Mouse (Mus musculus) c-Kit-positive CD71-negative TER-119-negative erythroid progenitor cells, embryonic 14.5 days (primary cell): Measurements from ENCODE around the gene A2ml1.
"Not testable (repeated sequence)": the region's sequence is repeated elsewhere in the genome, so short reads cannot be mapped to it uniquely, and the experiment has no call there.

Experiments
- DNase-seq: peaks from one replicate; pipeline ENCODE4 v3.0.0-alpha.2; 2013; ENCODE audit warnings: low read depth

A2ml1 gene

DNA sequence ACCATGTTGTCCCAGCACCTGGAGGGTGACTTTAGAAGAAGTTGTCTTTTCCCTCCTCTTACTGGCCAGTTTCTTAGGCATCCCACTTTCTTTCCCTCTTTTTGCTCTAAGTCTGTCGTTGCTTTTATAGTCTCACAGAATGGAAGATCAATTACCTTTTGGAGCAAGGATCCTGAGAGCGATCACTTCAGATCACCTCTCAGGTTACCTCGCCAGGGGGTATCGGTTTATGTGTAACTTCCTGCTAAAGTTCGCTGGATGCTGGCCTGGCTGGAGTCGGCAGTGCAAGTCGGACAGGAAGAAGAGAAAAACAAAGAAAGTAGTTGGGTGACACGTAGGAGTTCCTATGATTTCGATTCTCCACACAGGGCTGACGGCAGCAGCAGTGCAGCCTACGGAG is at the start of gene A2ml1:
Gene A2ml1 (minus strand): TSS at position 101 of the 400 bp plus-strand sequence.
- DNase-seq: no peak

GRCm38 (mm10) chr6:128629771-128630739 is 48.6 kb upstream of the A2ml1 start:
- DNase-seq: peak; percentile 12

DNA sequence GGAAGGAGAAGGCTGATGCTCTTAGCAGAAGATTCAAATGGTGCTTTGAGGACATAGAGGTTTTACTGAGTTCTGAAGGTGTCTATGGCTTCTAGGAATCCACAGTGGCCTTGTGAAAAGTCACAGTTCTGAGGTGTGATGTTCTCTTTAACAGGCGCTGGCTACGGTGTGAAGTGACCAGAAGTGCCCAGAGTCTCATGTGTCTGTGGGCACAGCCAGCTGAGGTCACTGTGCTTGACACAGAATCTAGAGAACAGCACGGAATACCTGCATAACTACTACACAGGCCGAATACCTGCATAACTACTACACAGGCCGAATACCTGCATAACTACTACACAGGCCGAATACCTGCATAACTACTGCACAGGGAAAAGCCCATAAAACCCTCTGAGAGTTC is 43.8 kb upstream of the A2ml1 start:
- not testable (repeated sequence) for DNase-seq

GRCm38 (mm10) chr6:128624425-128624824 is 43.0 kb upstream of the A2ml1 start:
- no peak for DNase-seq

- not testable (repeated sequence) for DNase-seq
Observed at GRCm38 (mm10) chr6:128623433-128623832, 42.0 kb upstream of the A2ml1 start, which contains the start of gene Klrb1a. Klrb1a (minus strand) TSS chr6:128623533.

DNA sequence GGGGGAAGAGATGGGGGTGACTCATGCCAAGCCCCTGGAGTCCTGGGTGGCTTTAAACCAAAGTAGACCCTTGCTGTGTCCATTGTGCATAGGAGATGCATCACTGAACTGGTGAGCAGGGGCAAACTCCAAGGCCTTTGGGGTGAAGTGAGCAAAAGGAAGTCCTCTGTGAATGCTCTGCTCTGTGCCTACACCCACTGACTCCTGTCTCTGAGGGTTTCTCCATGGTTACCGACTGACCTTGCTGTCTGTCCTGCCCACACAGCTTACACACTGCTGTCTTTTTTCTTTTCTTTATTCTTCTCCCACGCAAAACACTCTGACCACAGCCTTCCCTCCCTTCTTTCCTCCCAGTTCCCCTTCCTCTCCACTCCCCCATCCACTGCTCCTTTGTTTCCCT is 41.3 kb upstream of the A2ml1 start:
- DNase-seq: no peak

DNA sequence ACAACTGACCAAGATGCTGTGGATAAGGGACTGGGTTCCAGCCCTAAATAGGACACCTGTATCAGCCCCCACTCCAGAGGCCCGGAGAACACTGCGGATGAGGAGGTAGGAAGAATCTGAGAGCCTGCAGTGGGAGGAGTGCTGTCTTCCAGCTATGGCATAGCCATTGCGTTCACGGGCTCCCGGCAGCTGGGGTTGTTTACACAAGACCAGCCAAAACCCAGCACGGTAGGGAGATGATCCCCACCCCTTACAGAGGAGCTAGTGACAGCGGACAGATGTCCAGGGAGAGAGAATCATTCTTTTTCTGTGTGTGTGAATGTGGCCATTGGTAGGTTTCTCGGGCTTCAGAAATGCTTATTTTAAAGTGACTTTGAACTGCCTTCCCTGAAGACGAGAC is 24.9 kb upstream of the A2ml1 start:
- DNase-seq: no peak

- peak; percentile 30 for DNase-seq
Observed at GRCm38 (mm10) chr6:128604512-128604911, 23.1 kb upstream of the A2ml1 start.

DNA sequence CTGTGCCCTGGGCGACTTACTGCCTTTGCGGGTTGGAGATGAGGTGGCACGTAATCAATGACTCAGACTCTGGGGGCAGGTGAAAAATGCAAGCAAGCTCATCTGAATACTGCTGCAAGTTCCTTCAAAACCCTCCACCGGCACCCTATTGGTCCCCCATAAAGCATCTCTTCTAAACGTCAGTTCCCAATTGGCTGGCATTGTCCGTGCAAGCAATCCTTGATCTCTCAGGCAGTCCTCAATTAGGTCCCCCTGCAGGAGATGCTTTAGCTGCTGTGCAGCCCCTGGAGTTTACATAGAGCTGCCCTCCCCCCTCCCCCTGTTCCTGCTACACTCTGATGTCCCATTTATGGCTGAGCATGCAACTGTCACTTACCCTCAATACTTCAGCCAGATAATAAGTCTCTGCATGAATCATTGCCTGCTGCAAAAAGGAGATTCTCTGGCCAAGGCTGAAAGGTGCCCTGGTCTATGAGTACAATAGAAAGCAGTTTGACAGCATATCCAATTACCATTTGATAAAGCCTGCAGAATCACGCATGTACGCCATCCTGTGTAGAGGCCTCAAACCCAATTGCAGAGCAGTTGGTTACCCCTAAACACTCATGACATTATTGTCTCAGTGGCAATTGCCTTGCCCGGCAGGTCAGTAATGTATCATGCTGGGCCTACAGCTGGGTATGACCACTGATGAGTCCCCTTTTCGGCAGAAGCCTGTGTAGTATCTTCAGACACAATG is 21.2 kb upstream of the A2ml1 start:
- no peak for DNase-seq

DNA sequence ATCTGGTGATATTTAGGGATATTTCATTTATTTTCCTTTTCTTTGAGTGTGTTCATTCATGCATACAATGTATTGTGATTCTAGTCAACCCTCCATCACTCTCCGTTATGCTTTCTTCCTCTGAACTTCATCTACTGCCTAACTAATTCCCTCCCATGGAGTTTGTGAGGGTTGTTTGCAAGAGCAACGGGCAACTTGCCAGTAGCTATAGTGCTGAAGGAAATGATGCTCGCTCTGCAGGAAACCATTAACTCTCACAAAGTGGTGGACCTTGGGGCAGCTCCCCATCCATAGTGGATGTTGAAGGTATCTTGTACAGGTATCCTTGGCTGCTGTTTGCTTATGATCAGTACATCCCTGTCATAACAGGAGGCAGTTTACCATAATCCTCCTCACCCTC is 20.6 kb upstream of the A2ml1 start:
- no peak for DNase-seq

DNA sequence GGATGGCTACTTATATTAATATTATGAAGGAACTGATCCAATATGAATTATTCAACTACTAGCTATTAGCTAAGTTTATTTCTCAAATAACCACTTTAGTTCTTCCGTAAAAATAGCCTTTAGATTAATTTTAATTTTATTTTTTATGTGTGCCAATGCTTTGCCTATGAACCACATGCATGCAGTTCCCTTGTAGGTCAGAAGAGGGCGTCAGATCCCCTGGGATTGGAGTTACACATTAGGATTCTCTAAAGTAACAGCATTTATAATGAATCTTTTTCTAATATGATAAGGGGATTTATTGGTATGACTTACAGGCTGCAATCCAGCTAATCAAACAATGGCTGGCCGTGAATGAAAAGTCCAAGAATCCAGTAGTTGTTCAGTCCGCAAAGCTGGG is 18.1 kb upstream of the A2ml1 start:
- no peak for DNase-seq

DNA sequence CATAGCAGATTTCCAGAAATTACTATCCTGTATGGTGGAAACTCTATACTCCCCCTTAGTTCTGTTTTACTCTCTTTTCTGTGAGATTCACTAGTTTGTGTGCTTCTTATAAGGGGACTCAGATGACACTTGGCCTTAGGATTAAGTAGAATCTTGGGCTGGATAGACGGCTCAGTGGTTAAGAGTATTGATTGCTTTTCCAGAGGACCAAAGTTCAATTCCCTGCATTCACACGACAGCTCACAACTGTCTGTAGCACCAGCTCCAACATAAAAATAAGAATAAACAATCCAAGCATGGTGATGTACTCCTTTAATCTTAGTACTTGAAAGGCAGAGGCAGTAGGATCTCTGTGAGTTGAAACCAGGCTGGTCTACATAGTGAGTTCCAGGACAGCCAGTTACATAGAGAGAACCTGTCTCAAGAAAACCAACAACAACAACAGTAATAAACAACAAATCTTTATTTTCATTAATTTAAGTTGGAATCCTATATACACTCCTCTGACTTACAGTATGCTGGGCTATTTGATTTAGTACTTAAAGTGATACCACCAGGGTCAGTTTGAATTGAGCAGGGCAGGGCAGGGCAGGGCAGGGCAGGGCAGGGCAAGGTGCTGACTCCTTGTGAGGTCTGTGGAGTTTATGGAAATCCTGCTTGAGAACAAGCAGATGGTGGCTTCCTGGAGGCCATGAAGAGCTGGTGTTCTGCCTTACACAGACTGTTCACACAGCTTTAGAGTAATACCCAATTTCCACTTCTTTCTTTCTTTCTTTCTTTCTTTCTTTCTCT is 17.0 kb upstream of the A2ml1 start:
- DNase-seq: no peak

DNA sequence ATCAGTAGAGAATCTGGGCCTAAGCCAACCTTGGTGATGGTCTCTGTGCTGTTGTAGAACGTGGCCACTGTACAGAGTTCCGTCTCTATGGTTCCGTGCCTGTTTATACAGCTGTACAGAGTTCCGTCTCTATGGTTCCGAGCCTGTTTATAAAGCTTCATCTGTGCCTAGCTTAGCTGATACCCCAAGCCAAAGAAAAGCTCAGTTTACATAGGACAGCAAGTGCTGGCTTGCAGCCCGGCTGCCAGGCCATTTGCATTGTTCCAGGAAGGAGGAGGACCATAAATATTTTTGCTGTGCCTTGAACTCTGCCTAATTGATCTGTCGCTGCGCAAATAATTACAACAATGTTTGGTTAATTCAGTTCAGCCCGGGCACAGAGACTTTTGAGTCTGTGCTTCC is 15.7 kb upstream of the A2ml1 start:
- DNase-seq: no peak

- DNase-seq: no peak
Observed at GRCm38 (mm10) chr6:128594651-128595050, 13.2 kb upstream of the A2ml1 start.

DNA sequence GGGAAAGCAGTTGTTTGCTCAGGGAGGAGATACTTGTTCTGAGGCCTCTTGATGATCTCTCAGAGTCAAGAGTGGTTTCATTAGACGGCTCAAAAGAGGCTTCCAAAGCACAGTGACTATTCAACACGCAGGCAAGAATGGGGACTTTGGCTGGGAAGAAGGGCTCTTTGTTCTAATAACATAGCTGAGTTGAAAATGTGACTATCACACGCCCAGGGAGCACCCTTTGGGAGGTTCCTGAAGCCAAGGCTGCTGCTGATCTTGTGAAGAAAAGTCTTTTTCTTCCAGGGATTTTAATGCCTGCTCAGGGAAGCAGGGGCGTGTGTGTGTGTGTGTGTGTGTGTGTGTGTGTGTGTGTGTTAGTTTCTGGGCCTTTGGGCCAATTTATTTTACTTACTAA is 8.0 kb upstream of the A2ml1 start:
- no peak for DNase-seq

DNA sequence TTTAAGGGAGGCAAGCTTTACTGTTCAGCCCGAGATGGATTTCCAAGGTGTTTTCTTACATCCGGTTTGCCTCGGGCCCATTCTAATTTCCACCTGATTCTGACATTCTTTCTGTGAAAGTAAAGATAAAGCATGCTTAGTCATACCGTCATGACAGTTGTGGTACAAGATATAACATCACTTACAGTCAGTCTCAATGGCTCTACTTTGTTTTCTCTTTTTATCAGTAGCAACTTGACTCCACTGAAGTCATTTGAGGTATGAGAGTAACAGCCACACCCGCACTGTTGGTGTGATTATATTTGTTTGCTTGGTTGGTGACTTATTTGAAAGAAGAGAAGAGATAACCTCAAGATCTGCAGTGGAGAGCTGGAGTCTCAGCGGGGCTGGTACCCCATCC is 6.2 kb upstream of the A2ml1 start:
- DNase-seq: no peak

DNA sequence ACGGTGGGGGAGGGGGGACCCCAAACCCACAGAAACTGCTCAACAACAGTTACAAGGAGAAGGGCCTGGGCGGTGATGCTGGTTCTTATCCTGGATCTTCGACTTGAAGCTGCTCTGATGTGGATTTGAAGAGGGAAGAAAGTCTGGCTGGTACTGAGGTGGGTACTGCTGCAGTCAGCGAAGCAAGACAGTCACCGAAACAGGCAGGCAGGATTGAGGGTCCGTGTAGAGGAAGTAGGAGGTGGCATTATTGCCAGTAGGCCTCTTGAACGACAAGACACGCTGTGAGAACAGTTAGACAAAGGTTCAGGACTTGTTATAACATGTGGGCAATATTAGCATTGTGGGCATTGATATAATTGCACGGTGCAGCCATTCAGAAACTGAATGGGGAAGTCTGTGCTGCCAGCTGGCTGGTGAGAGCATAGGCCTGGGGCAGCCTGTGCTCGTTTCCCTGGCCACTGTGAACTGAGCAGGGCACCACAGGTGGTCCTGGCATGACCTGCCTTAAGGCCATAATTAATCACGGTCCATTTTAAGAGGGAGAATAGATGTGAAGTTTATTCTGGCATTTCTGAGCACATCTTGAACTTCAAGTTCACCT is 4.3 kb upstream of the A2ml1 start:
- DNase-seq: no peak

- DNase-seq: peak; percentile 28
Observed at GRCm38 (mm10) chr6:128584070-128584660, 2.8 kb upstream of the A2ml1 start.

GRCm38 (mm10) chr6:128577301-128577700 is 4.1 kb downstream of the A2ml1 start:
- no peak for DNase-seq

- DNase-seq: no peak
Observed at GRCm38 (mm10) chr6:128566589-128566988, 14.8 kb downstream of the A2ml1 start.

DNA sequence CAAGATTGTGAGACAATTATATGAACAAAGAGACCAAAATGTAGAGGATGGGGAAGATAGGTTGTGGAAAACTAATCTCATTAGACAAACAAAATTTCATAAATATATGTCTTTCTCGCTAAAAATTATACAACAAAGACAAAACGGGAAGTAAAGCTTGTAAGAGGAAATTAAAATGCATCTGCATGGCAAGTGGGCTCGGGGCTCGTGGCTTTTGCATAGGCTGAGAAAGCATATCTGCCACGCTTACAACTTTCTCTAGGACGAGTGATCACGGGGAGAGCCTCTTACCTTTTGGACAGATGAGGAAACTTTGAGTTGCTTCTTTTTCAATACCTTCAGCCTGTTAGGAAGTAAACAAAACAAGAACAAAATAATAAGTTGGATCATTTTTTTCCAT is 27.4 kb downstream of the A2ml1 start:
- DNase-seq: no peak
